Mouse (Mus musculus) CD8-positive naive resting alpha-beta T cell, adult 2 months (primary cell): ENCODE data around the gene Fam193a.

Experiments
- DNase-seq, 2 experiments: peaks; one replicate each; pipeline ENCODE4 v3.0.0; 2022; ENCODE audit warnings: low read depth in 2 of 2, low spot score in 2 of 2

The Fam193a gene

DNA sequence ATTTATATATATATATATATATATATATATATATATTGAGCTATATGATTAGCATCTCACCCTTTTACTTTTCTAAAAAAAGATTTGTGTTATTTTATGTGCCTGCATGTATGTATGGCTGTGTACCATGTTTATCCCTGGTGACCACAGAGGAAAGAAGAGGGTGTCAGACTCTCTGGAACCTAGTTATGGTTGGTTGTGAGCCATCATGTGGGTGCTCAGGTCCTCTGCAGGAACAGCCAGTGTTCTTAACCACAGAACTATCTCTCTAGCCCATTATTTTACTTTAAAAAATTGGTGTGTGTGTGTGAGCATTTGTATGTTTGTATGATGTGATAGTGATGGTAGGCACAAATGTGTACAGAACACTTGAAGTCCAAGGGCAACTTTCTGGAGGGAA, 9.1 kb downstream of the Fam193a start:
- no peak for DNase-seq

- DNase-seq, result no peak
Measured at GRCm38 (mm10) chr5:34381700-34382099, 12.0 kb downstream of the Fam193a start.

DNA sequence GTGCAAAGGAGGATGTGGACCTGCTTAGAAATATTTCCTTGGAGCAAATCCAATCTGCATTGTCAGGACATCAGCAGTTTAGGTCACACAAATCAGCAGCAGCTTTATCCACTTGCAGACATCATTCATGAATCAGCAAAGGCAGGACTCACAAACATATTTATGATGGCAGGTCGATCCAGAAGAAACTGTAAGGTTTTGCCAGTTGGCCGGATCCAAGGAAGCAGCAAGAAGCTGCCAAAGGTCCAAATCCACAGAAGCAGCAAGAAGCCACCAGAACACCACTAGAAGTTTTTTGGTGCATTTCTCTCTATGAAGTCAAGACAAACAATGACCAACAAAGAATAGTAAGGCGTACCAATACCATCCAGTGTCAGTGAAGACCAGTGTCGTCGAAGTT, 15.9 kb downstream of the Fam193a start:
- DNase-seq, result no peak

DNA sequence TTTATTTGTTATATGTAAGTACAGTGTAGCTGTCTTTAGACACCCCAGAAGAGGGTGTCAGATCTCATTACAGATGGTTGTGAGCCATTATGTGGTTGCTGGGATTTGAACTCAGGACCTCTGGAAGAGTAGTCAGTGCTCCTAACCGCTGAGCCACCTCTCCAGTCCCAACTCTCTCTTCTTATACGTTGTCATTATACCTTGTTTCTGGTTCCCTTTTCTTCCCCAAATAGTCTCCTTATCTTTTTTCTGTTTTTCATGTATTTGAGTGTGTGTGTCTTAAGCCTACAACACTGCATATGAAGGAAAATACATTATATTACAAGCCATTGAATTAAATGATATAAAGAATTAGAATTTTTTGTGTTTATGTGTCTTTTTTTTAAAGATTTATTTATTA, 17.0 kb downstream of the Fam193a start:
- DNase-seq, result no peak

GRCm38 (mm10) chr5:34393251-34393650, 23.5 kb downstream of the Fam193a start:
- DNase-seq, result no peak

DNA sequence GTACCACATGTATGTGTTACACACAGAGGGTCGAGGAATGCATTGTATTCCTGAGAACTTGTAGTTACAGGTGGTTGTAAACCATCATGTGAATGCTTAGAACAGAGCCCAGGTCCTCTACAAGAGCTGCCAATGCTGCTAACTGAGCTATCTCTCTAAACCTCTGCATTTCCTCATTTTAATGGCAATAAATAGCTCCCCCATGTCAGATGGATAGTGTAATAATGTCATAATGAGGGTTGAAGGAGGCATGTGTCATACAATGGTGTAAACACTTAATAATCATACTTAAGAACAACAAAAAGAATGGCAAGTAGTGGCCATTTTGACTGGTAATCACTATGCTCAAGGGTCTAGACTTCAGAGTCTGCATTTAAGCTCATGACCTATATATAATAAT, 25.6 kb downstream of the Fam193a start:
- DNase-seq, result no peak

DNA sequence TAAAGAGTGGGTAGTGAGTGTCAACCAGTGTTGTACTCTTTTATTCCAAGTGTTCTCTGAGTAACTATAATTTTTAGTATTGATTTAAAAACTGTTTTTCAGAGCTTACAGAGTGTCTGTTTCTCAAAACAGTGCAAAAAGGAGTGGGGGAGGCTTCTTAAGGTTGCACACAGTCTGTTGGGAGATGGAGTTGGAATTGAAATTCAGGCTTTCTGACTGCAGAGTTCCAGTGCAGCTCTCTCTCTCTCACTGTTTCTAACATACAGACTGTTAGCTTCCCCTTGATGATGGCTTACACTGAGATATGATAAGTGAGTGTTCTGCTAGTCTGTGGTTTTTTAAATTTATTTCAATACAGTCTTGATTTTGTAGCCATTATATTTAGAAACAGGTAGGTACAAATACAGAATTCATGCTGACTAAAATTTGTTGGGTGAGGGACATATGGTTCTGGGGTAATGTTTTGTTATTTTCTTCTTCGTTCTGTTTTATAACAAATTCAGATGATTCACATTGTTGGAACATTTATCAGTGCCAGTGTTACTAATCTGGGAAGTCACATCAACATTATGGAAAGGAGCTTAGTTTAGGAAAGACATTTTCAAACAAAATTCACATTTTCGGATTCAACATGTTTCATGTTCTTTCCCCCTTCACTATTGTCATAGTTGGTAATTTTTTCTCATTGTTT, 26.3 kb downstream of the Fam193a start:
- DNase-seq, result no peak

DNA sequence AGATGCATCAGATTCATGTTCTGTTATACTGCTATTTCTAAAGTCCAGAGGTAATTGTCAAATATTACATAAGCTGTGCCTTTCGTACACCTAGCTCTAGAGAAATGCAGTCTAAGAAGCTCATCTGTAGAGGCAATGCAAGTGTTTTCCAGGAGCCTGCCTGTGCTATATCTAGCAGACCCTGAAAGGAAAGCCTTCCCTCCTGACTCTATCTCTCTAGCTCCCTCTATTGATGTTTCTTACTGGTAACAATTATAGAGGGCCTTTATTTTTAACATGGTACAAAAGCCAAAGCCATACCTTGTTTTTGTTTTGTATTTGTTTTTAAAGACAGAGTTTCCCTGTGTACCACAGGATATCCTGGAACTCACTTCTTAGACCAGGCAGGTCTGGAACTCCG, 28.1 kb downstream of the Fam193a start:
- no peak for DNase-seq

GRCm38 (mm10) chr5:34398326-34398725, 28.6 kb downstream of the Fam193a start:
- DNase-seq, result no peak

DNA sequence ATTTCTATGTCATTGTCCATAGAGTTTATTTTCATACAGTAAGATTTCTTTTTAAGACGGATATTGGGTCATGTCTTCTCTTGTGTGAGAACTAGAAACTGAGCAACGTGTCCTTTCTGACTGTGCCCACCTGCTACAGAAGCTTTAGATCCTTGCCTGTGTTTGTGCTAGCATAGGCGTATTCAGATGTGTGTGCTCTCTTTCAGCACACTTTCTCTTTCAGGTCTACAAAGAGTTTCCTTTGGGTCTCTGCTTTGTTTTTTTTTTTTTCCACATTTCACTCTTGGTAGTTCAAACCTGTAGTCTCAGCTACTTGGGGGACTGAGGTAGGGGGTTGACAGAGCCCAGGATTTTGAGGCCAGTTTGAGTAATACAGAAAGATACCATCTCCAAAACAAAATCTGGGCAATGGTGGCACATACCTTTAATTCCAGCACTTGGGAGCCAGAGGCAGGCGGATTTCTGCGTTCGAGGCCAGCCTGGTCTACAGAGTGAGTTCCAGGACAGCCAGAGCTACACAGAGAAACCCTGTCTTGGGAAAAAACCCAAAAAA, 37.7 kb downstream of the Fam193a start:
- no peak for DNase-seq

DNA sequence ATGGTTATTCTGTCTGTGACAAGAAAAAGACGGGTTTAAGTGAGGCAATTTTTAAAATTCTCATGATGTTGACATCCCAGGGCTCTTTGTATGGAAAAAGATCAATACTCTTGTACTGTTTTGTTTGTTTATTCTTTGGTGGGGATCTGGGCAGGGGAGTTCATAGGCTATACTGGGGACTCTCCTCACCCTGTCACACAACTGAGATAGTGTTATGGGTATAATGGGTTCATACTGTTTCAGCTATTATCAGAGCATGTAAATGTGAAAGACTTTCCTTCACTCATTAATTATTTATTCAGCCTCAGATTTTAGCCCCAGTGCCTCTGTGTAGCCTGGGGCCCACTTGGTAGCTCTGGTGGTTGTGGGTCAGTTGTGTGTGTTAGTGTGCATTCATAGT, 39.3 kb downstream of the Fam193a start:
- no peak for DNase-seq

- no peak for DNase-seq
Measured at GRCm38 (mm10) chr5:34410819-34411218, 41.1 kb downstream of the Fam193a start.

DNA sequence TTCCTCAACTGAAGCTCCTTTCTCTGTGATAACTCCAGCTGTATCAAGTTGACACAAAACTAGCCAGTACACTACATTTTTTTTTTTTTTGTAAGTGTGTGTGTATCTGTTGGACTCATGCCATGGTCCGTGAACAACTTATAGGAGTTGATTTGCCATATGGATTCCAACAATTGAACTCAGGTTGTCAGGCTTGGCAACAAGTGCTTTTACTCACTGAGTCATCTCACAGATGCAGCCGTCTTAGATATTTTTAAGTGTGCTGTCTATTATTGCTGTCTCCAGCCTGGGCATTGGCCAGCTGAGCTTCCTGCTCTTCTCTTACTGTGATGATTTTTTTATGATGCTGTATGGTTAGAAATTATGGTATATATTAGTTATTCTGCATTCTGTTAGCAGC, 44.2 kb downstream of the Fam193a start:
- no peak for DNase-seq

- no peak for DNase-seq
Measured at GRCm38 (mm10) chr5:34417251-34418008, 47.7 kb downstream of the Fam193a start.

DNA sequence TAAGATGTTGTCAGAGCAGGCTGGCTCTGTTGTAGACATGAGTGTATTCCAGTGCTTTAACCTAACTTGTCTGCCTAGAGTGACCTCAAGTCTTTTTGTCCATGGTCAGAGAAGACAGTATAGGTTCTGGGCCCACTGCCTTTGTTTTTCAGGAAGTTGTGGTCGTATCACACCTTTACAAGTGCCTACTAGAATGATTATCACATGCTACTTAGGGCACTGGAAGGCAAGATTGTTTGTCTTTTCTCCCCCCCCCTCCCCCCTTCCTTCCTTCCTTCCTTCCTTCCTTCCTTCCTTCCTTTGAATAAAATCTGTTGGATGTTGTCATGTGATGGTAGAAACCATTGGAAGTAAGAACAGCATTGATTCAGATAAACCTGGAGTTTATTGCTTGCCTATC, 49.5 kb downstream of the Fam193a start:
- no peak for DNase-seq

DNA sequence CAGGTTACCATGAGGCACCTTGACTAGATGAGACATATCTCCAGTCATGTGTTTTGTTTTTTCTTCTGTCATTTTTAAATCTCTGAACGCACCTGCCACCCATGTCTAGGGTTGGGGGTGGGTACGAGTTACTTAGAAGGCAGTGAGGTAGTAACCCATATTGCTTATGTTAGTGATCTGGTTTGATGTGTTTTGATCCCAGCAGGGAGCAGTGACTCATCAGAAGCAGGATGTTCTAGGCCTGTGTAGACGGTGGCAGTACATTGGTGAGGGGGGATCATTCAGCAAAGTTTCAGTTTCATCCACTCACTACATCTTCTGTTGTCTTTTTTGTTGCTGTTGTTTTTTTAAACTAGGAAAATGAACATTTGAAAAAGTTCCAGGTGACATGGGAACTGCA, 61.0 kb downstream of the Fam193a start:
- no peak for DNase-seq

GRCm38 (mm10) chr5:34433786-34434185, 64.1 kb downstream of the Fam193a start:
- DNase-seq, result no peak

DNA sequence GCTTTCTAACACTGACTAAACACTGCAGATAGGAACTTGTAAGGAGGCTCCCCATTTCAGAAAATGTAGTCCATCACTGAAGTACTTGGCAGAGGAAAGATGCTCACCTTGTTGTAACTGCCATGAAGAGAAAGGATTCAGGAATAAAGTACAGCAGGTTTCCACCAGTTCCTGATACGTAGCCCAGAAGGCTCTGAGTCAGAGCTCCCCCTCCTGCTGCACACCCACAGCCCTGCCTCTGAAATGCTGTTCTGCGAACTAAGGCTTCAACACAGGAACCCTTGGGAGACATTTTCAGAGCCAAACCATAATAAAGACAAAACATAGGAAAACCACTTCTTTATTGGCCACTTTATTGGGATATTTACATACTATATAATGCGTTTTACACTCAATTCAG, 64.5 kb downstream of the Fam193a start:
- DNase-seq, result no peak

- DNase-seq, result no peak
Measured at GRCm38 (mm10) chr5:34438052-34438451, 68.3 kb downstream of the Fam193a start.

- no peak for DNase-seq
Measured at GRCm38 (mm10) chr5:34438659-34439058, 68.9 kb downstream of the Fam193a start.

GRCm38 (mm10) chr5:34439768-34440167, 70.0 kb downstream of the Fam193a start:
- DNase-seq, result no peak

- no peak for DNase-seq
Measured at GRCm38 (mm10) chr5:34441797-34442196, 72.1 kb downstream of the Fam193a start.

DNA sequence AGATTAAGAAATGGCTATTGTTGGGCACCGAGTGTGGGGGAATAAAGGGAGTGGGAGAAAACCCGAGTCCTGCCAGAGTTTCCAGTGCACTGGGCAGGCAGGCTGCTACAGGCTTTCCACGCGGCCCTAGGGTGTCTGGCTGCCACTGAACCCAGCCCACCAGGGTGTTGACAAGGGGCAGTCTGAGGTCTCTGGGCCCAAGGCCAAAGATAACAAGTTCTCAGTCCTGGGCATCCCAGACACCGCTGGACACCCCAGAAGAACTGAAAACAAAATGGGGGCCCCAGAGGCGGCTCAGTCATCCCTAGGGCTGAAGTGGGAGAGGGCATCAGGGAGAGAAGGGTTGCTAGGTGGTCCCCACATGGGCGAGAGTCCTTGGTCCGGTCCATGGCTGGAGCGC, 76.5 kb downstream of the Fam193a start:
- DNase-seq, result no peak
